Mouse (Mus musculus) C2C12 (cell line): ENCODE measurements around the gene Lbx2. TPM values are rescaled to one million over a fixed set of nuclear protein-coding genes. Genes with fewer than 3 reads are reported as not detected.

Experiments used
- H3K27me3 ChIP-seq: one replicate; pipeline ENCODE4 v1.6.1; 2011; ENCODE audit not compliant: control insufficient read depth, insufficient read depth, insufficient read length
- H3K36me3 ChIP-seq: one replicate; pipeline ENCODE4 v1.6.1; 2011; ENCODE audit not compliant: control insufficient read depth, insufficient read depth
- H3K4me3 ChIP-seq: one replicate; pipeline ENCODE4 v1.5.1; 2011; ENCODE audit warnings: mild to moderate bottlenecking, control low read depth; ENCODE audit not compliant: poor library complexity, insufficient read depth, severe bottlenecking
- H3K79me2 ChIP-seq: one replicate; pipeline ENCODE4 v1.6.1; 2011; ENCODE audit not compliant: control insufficient read depth, insufficient read depth
- H3K79me3 ChIP-seq: one replicate; pipeline ENCODE4 v1.6.1; 2011; ENCODE audit warnings: low read depth, control low read depth
- H3ac ChIP-seq: one replicate; pipeline ENCODE3; 2011; ENCODE audit warnings: low read depth; ENCODE audit not compliant: control insufficient read depth, insufficient read length
- CEBPB ChIP-seq: IDR thresholded peaks from one replicate; pipeline ENCODE4 v1.6.1; 2011; ENCODE audit warnings: low read depth, mild to moderate bottlenecking, control low read depth, moderate library complexity
- CTCF ChIP-seq: IDR thresholded peaks from one replicate; pipeline ENCODE4 v1.5.1; 2011; ENCODE audit not compliant: control insufficient read depth, insufficient read depth, insufficient read length
- FOSL1 ChIP-seq: IDR thresholded peaks from one replicate; pipeline ENCODE4 v1.8.0; 2011; ENCODE audit warnings: mild to moderate bottlenecking, low read length; ENCODE audit not compliant: poor library complexity, insufficient read depth, severe bottlenecking
- MAX ChIP-seq: IDR thresholded peaks from one replicate; pipeline ENCODE4 v1.6.1; 2011; ENCODE audit warnings: mild to moderate bottlenecking, control low read depth
- MYOD1 ChIP-seq: IDR thresholded peaks from one replicate; pipeline ENCODE4 v1.6.1; 2011; ENCODE audit warnings: low read depth; ENCODE audit not compliant: control insufficient read depth, insufficient read length
- MYOG ChIP-seq: IDR thresholded peaks from one replicate; pipeline ENCODE4 v1.6.1; 2011; ENCODE audit not compliant: control insufficient read depth, insufficient read length; ENCODE audit errors: extremely low read depth
- USF1 ChIP-seq: IDR thresholded peaks from one replicate; pipeline ENCODE4 v1.6.1; 2011; ENCODE audit warnings: low read depth, mild to moderate bottlenecking, control low read depth, moderate library complexity
- polyA plus RNA-seq: library from polyadenylated mRNA; unstranded; fragments of >200 nt; fragmentation: generic; extraction: Trizol; gene quantifications from one replicate; pipeline ENCODE4 v1.2.1, GENCODE M21; 2012; ENCODE audit warnings: missing spikeins

The Lbx2 gene
- polyA plus RNA-seq, 1 experiment, result 0.11 TPM

GRCm38 (mm10) chr6:83069488-83070246, 16.5 kb upstream of the Lbx2 start:
- H3ac ChIP-seq, result no peak overlapping the region
- no peak for TF ChIP-seq MAX
- TF ChIP-seq CEBPB, result no peak
- TF ChIP-seq USF1, result no peak
- TF ChIP-seq MYOG, result no peak
- TF ChIP-seq FOSL1, result no peak
- TF ChIP-seq CTCF, result no peak
- no peak for TF ChIP-seq MYOD1
- no peaks in the 10 kb centered on the region for H3K79me2 ChIP-seq
- no peak overlapping the region for H3K4me3 ChIP-seq
- no peaks in the 10 kb centered on the region for H3K36me3 ChIP-seq
- H3K79me3 ChIP-seq, result no peaks in the 10 kb centered on the region
- peaks cover 68% of the 10 kb centered on the region for H3K27me3 ChIP-seq

- Histone ChIP-seq H3ac (no peak within 1 kb of the TSS), H3K27me3 (peaks cover 65% of the 10 kb centered on the region), H3K36me3 (no peaks in the 10 kb centered on the region), H3K79me2 (no peaks in the 10 kb centered on the region), H3K79me3 (no peaks in the 10 kb centered on the region), H3K4me3 (no peak within 1 kb of the TSS)
- TF ChIP-seq CEBPB, result no peak
- no peak for TF ChIP-seq MYOG
- TF ChIP-seq CTCF, result no peak
- TF ChIP-seq MAX, result no peak
- no peak for TF ChIP-seq USF1
- TF ChIP-seq MYOD1, result no peak
- no peak for TF ChIP-seq FOSL1
Measured at GRCm38 (mm10) chr6:83070247-83070310, 16.1 kb upstream of the Lbx2 start, which contains the start of gene Tlx2. TSS of gene Tlx2 (minus strand) at chr6:83070293.

GRCm38 (mm10) chr6:83070311-83071219, 15.6 kb upstream of the Lbx2 start:
- TF ChIP-seq FOSL1 (no peak), CEBPB (no peak), USF1 (no peak), MYOD1 (no peak), MYOG (no peak), MAX (no peak), CTCF (no peak)
- Histone ChIP-seq H3ac (no peak overlapping the region), H3K27me3 (peaks cover 65% of the 10 kb centered on the region), H3K36me3 (no peaks in the 10 kb centered on the region), H3K4me3 (no peak overlapping the region), H3K79me3 (no peaks in the 10 kb centered on the region), H3K79me2 (no peaks in the 10 kb centered on the region)

GRCm38 (mm10) chr6:83071220-83071619, 14.9 kb upstream of the Lbx2 start:
- no peaks in the 10 kb centered on the region for H3K36me3 ChIP-seq
- TF ChIP-seq CEBPB, result no peak
- no peak for TF ChIP-seq MAX
- no peak for TF ChIP-seq USF1
- no peak for TF ChIP-seq FOSL1
- TF ChIP-seq CTCF, result no peak
- TF ChIP-seq MYOG, result no peak
- no peak for TF ChIP-seq MYOD1
- no peak overlapping the region for H3K4me3 ChIP-seq
- H3K79me3 ChIP-seq, result no peaks in the 10 kb centered on the region
- peaks cover 62% of the 10 kb centered on the region for H3K27me3 ChIP-seq
- no peaks in the 10 kb centered on the region for H3K79me2 ChIP-seq
- no peak overlapping the region for H3ac ChIP-seq

- H3K36me3 ChIP-seq, result peaks cover 8% of the 10 kb centered on the region
- peaks cover 30% of the 10 kb centered on the region for H3K27me3 ChIP-seq
- H3K79me3 ChIP-seq, result peaks cover 6% of the 10 kb centered on the region
- no peak overlapping the region for H3ac ChIP-seq
- peaks cover 14% of the 10 kb centered on the region for H3K79me2 ChIP-seq
- H3K4me3 ChIP-seq, result no peak overlapping the region
- no peak for TF ChIP-seq CTCF
- no peak for TF ChIP-seq MAX
- no peak for TF ChIP-seq MYOD1
- no peak for TF ChIP-seq FOSL1
- TF ChIP-seq USF1, result no peak
- TF ChIP-seq MYOG, result no peak
- no peak for TF ChIP-seq CEBPB
Measured at GRCm38 (mm10) chr6:83074979-83075378, 11.2 kb upstream of the Lbx2 start.

DNA sequence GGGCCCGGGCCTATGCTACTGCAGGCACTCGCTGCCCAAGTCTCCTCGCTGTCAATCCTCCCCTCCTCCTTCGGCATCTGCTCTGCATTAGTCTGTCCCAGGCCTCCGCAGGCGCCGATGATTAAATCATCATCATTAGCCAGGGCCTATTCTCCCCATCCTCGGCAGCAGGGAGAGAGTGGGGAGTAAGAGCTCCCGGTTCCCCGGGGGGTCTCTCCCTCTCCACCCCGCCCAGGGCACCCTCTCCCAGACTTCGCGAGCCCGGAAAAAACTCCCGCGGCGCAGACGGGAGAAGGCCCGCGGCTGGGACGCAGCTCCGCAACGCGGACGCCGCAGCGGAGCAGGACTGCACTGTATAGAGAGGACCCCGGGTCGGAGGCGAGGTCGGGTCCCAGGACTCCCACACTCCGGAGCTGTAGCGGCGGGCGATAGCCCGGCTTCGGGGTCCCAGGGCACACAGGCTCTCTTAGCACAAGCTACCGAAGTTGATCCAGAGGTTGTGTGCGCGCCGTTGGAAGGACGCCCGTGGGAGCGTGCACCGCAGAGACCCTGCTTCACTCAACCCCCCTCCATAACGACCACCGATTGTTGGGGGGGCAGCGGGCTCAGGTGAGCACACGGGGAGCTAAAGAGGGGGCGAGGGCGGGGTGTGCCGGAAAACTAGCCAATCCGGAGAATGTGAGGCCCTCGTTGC, 8.4 kb upstream of the Lbx2 start, which contains the start of gene Pcgf1:
Gene Pcgf1, plus strand, starts transcription at position 240 of the 694 bp plus-strand sequence.
- Histone ChIP-seq H3K4me3 (peak within 1 kb of the TSS; percentile 80), H3K79me3 (peaks cover 6% of the 10 kb centered on the region), H3K36me3 (peaks cover 13% of the 10 kb centered on the region), H3K79me2 (peaks cover 14% of the 10 kb centered on the region), H3ac (peak within 1 kb of the TSS; percentile 95), H3K27me3 (peaks cover 2% of the 10 kb centered on the region)
- TF ChIP-seq FOSL1, result no peak
- TF ChIP-seq CTCF, result no peak
- no peak for TF ChIP-seq MYOG
- TF ChIP-seq MAX, result no peak
- TF ChIP-seq CEBPB, result no peak
- no peak for TF ChIP-seq MYOD1
- no peak for TF ChIP-seq USF1
